Mouse (Mus musculus) C2C12 (cell line): ENCODE results near the gene Sox5.

Experiments
- CTCF ChIP-seq: IDR thresholded peaks from one replicate; pipeline ENCODE4 v1.5.1; 2011; ENCODE audit not compliant: control insufficient read depth, insufficient read depth, insufficient read length
- USF1 ChIP-seq: IDR thresholded peaks from one replicate; pipeline ENCODE4 v1.6.1; 2011; ENCODE audit warnings: low read depth, mild to moderate bottlenecking, control low read depth, moderate library complexity

DNA sequence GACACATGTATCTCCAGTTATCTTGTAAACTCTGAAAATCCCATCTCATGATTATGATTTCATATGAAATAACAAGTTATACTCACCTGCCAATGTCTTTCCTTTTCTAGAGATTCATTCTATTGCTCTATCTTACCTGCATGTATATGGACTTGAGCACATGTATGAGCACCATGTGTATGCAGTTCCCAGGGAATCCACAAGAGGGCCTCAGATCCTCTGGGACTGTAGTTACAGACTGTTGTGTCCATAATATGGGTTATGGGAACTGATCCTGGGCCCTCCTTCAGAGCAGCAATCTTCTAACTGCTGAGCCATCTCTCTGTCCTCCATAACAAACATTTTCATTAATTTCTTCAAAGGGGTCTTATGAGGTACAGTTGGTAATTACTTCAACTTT lies 234.6 kb downstream of the Sox5 start:
- TF ChIP-seq CTCF, result no peak
- no peak for TF ChIP-seq USF1
